Mouse (Mus musculus): ENCODE data around the gene Cuedc1.

Cuedc1 gene

GRCm38 (mm10) chr11:88083699-88084098 is 14.2 kb upstream of the Cuedc1 start:
- no peak for DNase-seq (ENCODE audit: low read depth in 1 of 2, low spot score in 2 of 2)

DNA sequence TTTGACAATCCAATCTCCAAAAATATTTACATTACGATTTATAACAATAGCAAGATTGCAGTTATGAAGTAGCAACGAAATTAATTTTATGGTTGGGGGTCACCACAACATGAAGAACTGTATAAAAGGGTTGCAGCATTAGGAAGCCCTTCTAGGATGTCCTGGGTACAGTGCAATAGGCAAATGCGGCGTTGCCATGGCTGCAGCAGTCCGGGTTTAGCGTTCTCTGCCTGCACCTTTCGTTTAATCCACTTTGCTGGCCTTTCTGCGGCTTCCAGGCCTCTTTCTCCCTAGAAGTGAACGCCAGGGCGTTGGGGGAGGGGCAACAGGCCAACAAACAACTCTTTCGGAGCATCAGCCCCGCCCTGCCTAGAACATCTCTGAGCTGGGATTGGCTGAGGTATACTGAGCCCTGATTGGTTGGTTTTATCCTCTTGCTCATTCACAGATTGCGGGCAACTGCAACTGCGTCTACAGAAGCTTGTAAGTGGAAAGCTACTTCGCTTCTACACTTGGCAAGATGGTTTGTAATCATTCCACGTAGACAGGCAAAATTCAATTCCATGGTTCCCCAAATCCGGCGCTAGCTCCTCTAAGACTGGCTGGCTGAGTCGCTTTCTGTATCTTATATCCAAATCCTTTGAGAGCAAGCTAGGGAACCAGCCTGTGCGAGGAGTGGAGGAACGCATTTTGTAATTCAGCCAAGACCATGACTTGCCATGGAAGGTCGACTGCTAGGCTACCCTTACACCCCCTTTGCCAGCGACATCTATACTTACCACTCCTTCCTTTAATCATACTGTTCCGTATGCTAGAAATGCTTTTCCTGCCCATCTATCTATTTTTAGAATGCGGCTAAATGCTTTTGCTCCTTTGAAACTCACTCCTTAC is 10.9 kb upstream of the Cuedc1 start:
- DNase-seq (ENCODE audit: low read depth in 1 of 2, low spot score in 2 of 2): no peak

GRCm38 (mm10) chr11:88089150-88089549 is 8.7 kb upstream of the Cuedc1 start:
- DNase-seq (ENCODE audit: low read depth in 1 of 2, low spot score in 2 of 2): no peak

DNA sequence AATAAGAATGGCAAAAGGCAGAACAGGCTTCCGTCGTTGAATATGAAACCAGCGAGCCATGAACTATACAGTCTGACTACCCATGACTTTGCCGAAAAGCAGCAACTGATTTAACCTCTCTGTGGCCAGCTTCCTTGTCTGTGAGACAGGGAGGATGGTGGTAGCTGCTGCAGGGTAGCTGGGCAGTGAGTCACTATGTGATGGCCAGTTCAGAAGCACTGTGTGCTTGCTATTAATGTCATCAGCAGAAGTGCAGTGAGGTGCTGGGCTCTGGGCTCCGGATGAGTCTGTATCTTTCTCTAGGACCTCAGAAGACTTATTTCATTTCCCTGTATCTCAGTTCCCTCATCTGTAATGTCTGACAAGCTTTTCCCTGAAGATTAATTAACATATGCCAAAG is 7.6 kb upstream of the Cuedc1 start:
- DNase-seq (ENCODE audit: low read depth in 1 of 2, low spot score in 2 of 2): no peak

DNA sequence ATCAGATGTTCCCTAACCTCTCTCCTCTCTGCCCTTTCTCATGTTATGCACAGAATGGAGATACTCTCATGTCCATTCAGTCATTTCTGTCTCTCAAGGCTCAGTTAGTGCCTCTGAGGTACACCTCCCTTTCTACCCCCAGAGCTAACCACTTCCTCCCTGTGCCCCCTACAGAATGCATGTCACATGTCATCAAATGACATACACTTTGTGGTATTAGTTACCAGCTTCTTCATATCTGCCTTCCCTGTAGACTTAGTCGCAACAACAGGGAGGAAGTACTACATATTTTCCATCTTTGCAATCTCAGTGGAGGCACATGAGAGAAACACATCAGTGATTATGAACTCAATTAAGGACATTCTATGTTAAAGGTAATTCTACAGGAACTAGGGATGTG is 5.9 kb upstream of the Cuedc1 start:
- DNase-seq (ENCODE audit: low read depth in 1 of 2, low spot score in 2 of 2): no peak

DNA sequence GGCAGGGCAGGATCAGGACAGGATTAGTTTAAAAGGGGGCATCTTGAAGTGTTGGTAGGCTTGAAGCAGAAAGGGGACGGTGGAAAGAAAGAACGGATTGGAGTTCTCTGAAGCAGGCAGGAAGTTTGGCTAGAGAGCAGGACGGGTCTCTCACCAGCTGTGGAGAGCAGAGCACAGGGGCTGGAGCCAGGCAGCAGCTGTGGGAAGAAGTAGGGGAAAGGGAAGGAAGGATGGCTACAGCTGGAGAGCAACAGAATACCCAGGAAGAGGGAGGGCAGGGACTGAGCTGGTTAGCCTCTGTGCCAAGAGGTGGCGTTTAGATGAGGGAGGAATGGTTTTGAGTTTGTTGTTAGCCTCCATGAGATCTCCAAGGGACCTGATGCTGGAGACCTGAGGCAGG is 685 bp upstream of the Cuedc1 start:
- DNase-seq (ENCODE audit: low read depth in 1 of 2, low spot score in 2 of 2): no peak

- peak in 1 of 2 experiments; percentile 57 for DNase-seq (ENCODE audit: low read depth in 1 of 2, low spot score in 2 of 2)
These were observed 1.1 kb downstream of the Cuedc1 start for GRCm38 (mm10) chr11:88098787-88099598.

DNA sequence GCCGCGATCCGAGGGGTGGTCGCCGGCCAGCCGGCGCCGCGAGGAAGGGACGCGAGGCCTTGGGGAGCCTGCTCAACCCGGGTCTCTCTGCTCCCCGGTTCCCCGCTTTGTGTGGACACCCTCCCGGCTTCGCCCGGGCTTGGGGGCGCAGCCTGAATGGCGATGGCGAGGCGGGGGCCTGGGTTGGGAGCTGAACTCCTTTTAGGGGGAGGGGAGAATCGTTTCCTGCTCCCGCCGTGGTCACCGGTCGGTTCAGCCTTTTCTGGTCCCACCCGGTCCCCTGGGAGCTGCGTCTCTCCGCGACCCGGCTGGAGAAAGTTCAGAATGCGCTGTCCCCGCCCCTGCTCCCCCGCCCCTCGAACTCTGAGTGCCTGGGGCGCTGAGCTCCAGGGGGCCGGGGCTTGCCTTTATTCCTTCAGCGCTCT is 1.8 kb downstream of the Cuedc1 start:
- DNase-seq (ENCODE audit: low read depth in 1 of 2, low spot score in 2 of 2): no peak

GRCm38 (mm10) chr11:88100170-88100569 is 2.3 kb downstream of the Cuedc1 start:
- no peak for DNase-seq (ENCODE audit: low read depth in 1 of 2, low spot score in 2 of 2)

GRCm38 (mm10) chr11:88103214-88103941 is 5.5 kb downstream of the Cuedc1 start:
- DNase-seq (ENCODE audit: low read depth in 1 of 2, low spot score in 2 of 2): no peak

GRCm38 (mm10) chr11:88105494-88106291 is 7.8 kb downstream of the Cuedc1 start:
- no peak for DNase-seq (ENCODE audit: low read depth in 1 of 2, low spot score in 2 of 2)

DNA sequence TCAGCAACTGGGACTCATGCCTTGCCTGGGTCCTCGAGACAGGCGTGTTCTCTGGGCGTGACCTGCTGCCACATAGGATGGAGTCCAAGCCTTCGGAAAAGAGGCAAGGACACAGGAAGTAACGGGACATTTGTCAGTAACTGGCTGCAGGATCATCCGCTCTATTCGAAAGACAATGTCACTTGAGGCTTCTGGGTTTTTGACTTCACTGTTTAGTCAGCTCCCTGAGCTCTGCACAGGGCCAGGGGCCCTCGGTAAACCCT is 8.4 kb downstream of the Cuedc1 start:
- no peak for DNase-seq (ENCODE audit: low read depth in 1 of 2, low spot score in 2 of 2)

GRCm38 (mm10) chr11:88107365-88107764 is 9.5 kb downstream of the Cuedc1 start:
- DNase-seq (ENCODE audit: low read depth in 1 of 2, low spot score in 2 of 2): peak; percentile 61 to 63

- no peak for DNase-seq (ENCODE audit: low read depth in 1 of 2, low spot score in 2 of 2)
These were observed 12.3 kb downstream of the Cuedc1 start for GRCm38 (mm10) chr11:88110031-88110594.

DNA sequence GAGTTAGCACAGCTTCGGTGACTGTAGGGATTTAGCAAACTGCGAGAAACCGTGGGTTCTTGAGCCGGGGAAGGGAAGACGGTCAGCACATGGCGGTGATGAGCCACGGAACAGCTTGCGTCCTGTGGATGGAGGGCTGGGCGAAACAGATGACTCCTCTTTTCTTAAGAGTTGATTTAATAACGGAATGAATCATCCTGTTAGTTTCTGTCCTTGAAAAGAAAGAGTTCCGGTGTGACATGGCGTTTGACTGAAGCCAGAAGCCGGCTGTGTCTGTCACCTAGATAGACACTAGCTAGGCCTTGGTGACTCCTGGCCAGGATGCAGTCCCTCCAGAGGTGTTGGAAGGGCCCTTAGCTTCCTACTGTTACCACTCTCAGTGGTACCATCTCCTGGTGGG is 14.2 kb downstream of the Cuedc1 start:
- no peak for DNase-seq (ENCODE audit: low read depth in 1 of 2, low spot score in 2 of 2)

DNA sequence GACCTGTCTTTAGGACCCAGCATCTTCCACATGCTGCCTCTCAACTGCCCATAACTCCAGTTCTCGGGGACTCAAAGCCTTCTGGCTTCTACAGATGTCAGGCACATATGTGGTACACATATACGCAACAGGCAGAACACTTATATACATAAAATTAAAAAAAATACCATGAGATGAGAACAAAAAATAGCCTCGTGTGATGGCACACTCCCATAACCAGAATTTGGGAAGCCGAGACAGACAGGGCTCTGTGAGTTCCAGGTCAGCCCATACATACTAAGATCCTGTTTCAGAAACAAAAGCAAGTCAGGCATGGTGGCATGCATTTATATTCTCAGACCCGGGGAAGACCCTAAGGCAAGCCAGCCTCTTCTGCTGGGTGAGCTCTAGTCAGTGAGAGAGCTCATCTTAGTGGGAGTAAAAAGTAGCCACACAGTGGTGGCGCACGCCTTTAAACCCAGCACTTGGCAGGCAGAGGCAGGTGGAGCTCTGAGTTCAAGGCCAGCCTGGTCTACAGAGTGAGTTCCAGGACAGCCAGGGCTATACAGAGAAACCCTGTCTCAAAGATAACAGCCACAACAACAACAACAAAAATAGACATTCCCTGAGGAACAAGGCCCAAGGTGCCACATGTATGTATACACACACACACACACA is 14.9 kb downstream of the Cuedc1 start:
- no peak for DNase-seq (ENCODE audit: low read depth in 1 of 2, low spot score in 2 of 2)

DNA sequence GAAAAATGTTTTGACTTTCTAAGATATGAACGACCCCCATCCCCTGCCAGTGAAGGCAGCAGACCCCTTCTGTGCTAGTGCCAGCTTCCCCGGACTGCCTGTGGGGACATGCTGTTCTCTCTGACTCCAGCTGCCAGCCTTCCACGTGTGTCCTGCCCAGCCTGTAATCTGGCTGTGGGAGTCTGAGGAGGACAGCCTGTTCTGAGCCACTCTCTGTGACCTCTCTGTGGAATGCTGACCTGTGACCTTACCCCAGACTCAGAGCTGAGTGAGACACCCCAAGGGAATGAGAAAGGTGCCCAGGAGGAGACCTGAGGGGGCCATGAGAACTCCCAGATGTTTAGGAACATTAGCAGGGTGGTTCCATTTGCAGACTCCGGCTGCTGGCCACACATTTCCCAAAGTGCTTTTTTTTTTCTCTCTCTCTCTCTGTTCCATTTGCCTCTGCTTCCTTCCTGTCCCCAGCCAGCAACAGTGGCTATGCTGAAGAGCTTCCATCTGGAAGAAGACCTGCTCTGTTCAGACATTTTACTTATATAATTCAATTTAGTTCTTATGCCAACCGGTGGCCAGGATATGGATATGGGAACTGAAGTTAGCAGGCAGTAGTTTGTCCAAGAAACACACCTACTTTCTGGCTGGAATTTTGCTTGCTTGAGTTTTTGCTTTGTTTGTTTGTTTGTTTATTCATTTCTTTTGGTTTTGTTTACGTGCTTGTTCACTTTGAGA is 15.8 kb downstream of the Cuedc1 start:
- DNase-seq (ENCODE audit: low read depth in 1 of 2, low spot score in 2 of 2): no peak

- DNase-seq (ENCODE audit: low read depth in 1 of 2, low spot score in 2 of 2): no peak
These were observed 17.0 kb downstream of the Cuedc1 start for GRCm38 (mm10) chr11:88114871-88115301.

GRCm38 (mm10) chr11:88116568-88116967 is 18.7 kb downstream of the Cuedc1 start:
- no peak for DNase-seq (ENCODE audit: low read depth in 1 of 2, low spot score in 2 of 2)
